Mouse (Mus musculus): ENCODE measurements around the gene Gm10160. TPM values are rescaled to one million over a fixed set of nuclear protein-coding genes. Genes with fewer than 3 reads are reported as not detected.

The Gm10160 gene
- polyA plus RNA-seq, 1 experiment from 2014 or later = not detected

- WGBS = 61% methylated on average over 8 of the region's 8 CpGs
- Histone ChIP-seq H3K36me3 (replicated peaks) (no peaks in the 10 kb centered on the region), H3K4me3 (no peak overlapping the region), H3K27me3 (replicated peaks) (peaks cover 16% of the 10 kb centered on the region), H3K27ac (no peak overlapping the region), H3K4me2 (no peak overlapping the region), H3K9me3 (no peaks in the 10 kb centered on the region), H3K4me1 (peaks cover 22% of the 10 kb centered on the region), H3K9ac (no peak overlapping the region)
- ATAC-seq (replicated peaks) = no peak
These were observed 856 bp downstream of the Gm10160 start for GRCm38 (mm10) chr7:81854568-81855307.

DNA sequence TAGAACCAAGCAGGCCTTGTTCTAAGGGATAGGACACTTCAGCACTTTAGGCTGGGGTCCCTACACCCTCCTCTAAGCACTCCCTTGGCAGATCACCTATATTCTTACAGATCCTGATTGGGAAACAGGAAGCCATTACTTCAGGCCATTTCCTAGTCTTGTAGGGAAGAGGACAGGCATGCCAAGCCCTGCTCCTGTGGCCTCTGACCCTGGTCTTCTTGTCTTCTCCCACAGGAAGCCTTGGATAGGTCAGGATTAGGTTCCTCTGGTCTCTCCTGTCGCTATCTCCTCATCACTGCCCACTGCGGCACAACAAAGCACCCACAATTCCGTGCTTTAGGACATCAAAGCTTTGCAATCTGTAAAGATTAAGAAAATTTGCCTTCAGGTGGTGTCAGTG is 3.9 kb downstream of the Gm10160 start:
- Histone ChIP-seq H3K4me1 (peaks cover 5% of the 10 kb centered on the region), H3K36me3 (replicated peaks) (no peaks in the 10 kb centered on the region), H3K4me2 (no peak overlapping the region), H3K27me3 (replicated peaks) (peaks cover 1% of the 10 kb centered on the region; the same call in 1 of the 2 replicates), H3K27ac (no peak overlapping the region), H3K9me3 (no peaks in the 10 kb centered on the region), H3K4me3 (no peak overlapping the region), H3K9ac (no peak overlapping the region)
- WGBS = 86% methylated on average over 3 of the region's 3 CpGs
- no peak for ATAC-seq (replicated peaks)

DNA sequence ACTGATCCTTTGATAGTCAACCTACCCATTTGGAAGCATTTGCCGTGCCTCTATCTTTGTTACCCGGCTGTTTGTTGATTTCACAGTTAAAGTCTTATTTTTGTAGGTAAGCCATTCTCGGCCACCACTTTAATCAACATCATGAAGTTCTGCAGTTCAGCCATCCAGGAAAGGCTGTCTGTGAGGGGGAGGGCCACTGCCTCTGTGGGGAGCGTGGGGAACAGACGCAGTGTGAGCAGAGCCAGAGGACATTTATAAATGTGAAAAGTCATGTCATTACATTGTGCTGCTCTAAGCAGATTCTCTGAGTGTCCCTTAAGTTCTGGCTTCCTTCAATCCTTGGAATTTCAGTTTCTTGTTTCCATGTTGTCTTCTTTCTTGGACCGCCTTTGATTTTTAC is 5.4 kb downstream of the Gm10160 start:
- WGBS = 90% methylated on average over 6 of the region's 6 CpGs
- Histone ChIP-seq H3K4me2 (no peak overlapping the region), H3K9ac (no peak overlapping the region), H3K27me3 (replicated peaks) (no peaks in the 10 kb centered on the region), H3K27ac (no peak overlapping the region), H3K4me3 (no peak overlapping the region), H3K36me3 (replicated peaks) (no peaks in the 10 kb centered on the region), H3K9me3 (no peaks in the 10 kb centered on the region), H3K4me1 (peaks cover 5% of the 10 kb centered on the region)
- ATAC-seq (replicated peaks) = no peak

GRCm38 (mm10) chr7:81849633-81850032 is 6.0 kb downstream of the Gm10160 start:
- no peak overlapping the region for H3K9ac ChIP-seq
- no peak overlapping the region for H3K27ac ChIP-seq
- ATAC-seq (replicated peaks) = no peak
- 92% methylated on average over 7 of the region's 7 CpGs for WGBS
- H3K27me3 ChIP-seq (replicated peaks) = no peaks in the 10 kb centered on the region
- no peak overlapping the region for H3K4me2 ChIP-seq
- H3K9me3 ChIP-seq = no peaks in the 10 kb centered on the region
- no peak overlapping the region for H3K4me3 ChIP-seq
- no peaks in the 10 kb centered on the region for H3K36me3 ChIP-seq (replicated peaks)
- peaks cover 2% of the 10 kb centered on the region for H3K4me1 ChIP-seq

DNA sequence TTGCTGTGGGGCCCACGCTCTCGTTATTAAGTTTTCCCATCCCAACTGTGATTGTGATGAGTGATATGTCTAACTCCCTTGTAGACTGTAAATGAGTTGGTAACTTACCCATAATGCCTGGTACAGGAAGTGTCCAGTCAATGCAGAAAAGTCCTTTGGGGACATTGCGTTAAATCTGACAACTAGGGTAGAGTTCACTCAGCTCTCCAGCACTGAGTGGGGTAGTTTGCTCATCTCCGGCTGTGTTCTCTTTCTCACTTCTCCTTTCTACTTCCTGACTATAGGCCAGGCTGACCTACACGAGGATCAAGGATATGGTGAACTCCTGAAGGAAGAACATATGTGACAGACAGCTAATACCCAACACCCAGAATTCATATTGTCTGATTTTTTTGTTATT is 6.4 kb downstream of the Gm10160 start:
- H3K9me3 ChIP-seq = no peaks in the 10 kb centered on the region
- no peaks in the 10 kb centered on the region for H3K4me1 ChIP-seq
- no peaks in the 10 kb centered on the region for H3K36me3 ChIP-seq (replicated peaks)
- H3K9ac ChIP-seq = no peak overlapping the region
- ATAC-seq (replicated peaks) = no peak
- no peaks in the 10 kb centered on the region for H3K27me3 ChIP-seq (replicated peaks)
- H3K4me2 ChIP-seq = no peak overlapping the region
- H3K4me3 ChIP-seq = no peak overlapping the region
- H3K27ac ChIP-seq = no peak overlapping the region
- WGBS = 94% methylated on average over 5 of the region's 5 CpGs

- 40% methylated on average over 4 of the region's 4 CpGs for WGBS
These were observed 7.8 kb downstream of the Gm10160 start for GRCm38 (mm10) chr7:81847777-81848176.

DNA sequence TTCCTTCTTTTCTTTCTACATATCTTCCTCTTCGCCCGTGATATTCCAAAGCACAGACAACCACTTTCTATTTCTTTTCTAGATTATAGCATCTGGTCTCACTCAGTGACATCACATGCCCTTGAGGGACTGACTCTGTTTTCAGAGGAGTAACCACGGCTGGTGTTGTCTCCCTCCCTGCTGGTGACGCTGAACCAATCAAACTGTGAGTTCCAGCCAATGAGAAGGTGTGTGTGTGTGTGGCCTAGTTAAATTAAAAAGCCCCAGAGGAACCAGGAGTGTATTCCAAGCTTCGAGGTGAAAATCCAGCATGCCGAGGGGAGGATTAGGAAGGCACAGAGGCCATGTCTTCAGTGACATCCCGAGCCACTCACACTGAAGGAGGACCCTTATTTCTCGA is 8.6 kb downstream of the Gm10160 start:
- H3K4me2 ChIP-seq = no peak overlapping the region
- no peaks in the 10 kb centered on the region for H3K4me1 ChIP-seq
- no peak overlapping the region for H3K27ac ChIP-seq
- 37% methylated on average over 8 of the region's 8 CpGs for WGBS
- H3K36me3 ChIP-seq (replicated peaks) = no peaks in the 10 kb centered on the region
- no peak for ATAC-seq (replicated peaks)
- H3K27me3 ChIP-seq (replicated peaks) = no peaks in the 10 kb centered on the region
- no peaks in the 10 kb centered on the region for H3K9me3 ChIP-seq
- no peak overlapping the region for H3K4me3 ChIP-seq
- no peak overlapping the region for H3K9ac ChIP-seq

More at GRCm38 (mm10) chr7:81847777-81848176, 7.8 kb downstream of the Gm10160 start:
- no peaks in the 10 kb centered on the region for H3K9me3 ChIP-seq
- H3K4me1 ChIP-seq = no peaks in the 10 kb centered on the region
- H3K4me3 ChIP-seq = no peak overlapping the region
- H3K27me3 ChIP-seq (replicated peaks) = no peaks in the 10 kb centered on the region
- H3K27ac ChIP-seq = no peak overlapping the region
- H3K9ac ChIP-seq = no peak overlapping the region
- no peaks in the 10 kb centered on the region for H3K36me3 ChIP-seq (replicated peaks)
- ATAC-seq (replicated peaks) = no peak
- H3K4me2 ChIP-seq = no peak overlapping the region

DNA sequence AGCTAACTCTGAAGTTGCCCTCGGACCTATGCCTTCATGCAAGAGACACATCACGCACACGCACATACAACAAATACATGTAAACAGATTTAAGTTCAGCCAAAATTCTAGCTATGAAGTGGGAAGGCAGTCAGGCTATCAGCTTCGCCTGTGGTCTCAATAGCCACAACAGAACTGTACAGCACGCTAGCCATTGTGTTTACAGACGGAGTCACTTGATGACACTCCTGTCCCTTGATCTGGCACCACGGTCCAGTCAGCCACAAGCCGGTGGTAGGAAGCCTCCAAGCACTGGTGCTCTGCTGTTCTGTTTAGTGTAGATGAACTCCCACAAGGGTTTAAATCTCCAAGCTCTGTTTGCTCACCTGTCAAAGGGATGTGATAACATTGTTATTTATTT is 9.6 kb downstream of the Gm10160 start:
- H3K9ac ChIP-seq = no peak overlapping the region
- no peak for ATAC-seq (replicated peaks)
- H3K4me1 ChIP-seq = no peaks in the 10 kb centered on the region

DNA sequence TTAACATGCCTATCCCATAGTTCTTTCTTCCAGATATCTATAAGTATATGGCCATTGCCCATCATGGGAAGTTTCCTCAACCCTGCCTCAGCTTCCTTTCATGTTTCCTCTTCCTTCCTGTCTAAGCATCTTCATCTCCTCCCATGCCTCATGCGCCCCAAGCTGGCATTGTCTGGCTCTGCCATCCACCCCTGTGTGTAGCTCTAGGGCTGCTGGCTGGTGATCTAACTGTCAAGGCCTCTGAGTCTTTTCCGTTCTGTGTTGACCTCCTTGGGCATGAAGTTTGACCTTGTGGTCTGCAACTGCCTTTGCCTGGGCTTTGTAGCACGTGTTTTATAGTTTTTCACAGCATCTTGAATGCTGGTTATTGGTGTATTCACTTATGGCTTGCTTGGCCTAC is 10.3 kb downstream of the Gm10160 start:
- Histone ChIP-seq H3K27ac (no peak overlapping the region), H3K9me3 (no peaks in the 10 kb centered on the region), H3K4me1 (no peaks in the 10 kb centered on the region), H3K36me3 (replicated peaks) (no peaks in the 10 kb centered on the region), H3K4me2 (no peak overlapping the region), H3K9ac (no peak overlapping the region), H3K4me3 (no peak overlapping the region), H3K27me3 (replicated peaks) (no peaks in the 10 kb centered on the region)
- 85% methylated on average over 3 of the region's 3 CpGs for WGBS
- no peak for ATAC-seq (replicated peaks)

More for the DNA sequence above, 9.6 kb downstream of the Gm10160 start:
- Histone ChIP-seq H3K4me2 (no peak overlapping the region), H3K9me3 (no peaks in the 10 kb centered on the region), H3K36me3 (replicated peaks) (no peaks in the 10 kb centered on the region), H3K27ac (no peak overlapping the region), H3K4me3 (no peak overlapping the region), H3K27me3 (replicated peaks) (no peaks in the 10 kb centered on the region)
- WGBS = 80% methylated on average over 8 of the region's 8 CpGs

GRCm38 (mm10) chr7:81844801-81845200 is 10.8 kb downstream of the Gm10160 start:
- H3K36me3 ChIP-seq (replicated peaks) = no peaks in the 10 kb centered on the region
- no peak overlapping the region for H3K27ac ChIP-seq
- WGBS = 90% methylated on average over 11 of the region's 11 CpGs
- H3K9ac ChIP-seq = no peak overlapping the region
- no peak for ATAC-seq (replicated peaks)
- no peak overlapping the region for H3K4me2 ChIP-seq
- no peaks in the 10 kb centered on the region for H3K4me1 ChIP-seq
- no peaks in the 10 kb centered on the region for H3K9me3 ChIP-seq
- no peaks in the 10 kb centered on the region for H3K27me3 ChIP-seq (replicated peaks)
- no peak overlapping the region for H3K4me3 ChIP-seq

- no peak for ATAC-seq (replicated peaks)
- no peak overlapping the region for H3K4me3 ChIP-seq
- no peak overlapping the region for H3K9ac ChIP-seq
- WGBS = 69% methylated on average over 8 of the region's 8 CpGs
- no peak overlapping the region for H3K27ac ChIP-seq
- no peaks in the 10 kb centered on the region for H3K9me3 ChIP-seq
- no peak overlapping the region for H3K4me2 ChIP-seq
- H3K36me3 ChIP-seq (replicated peaks) = no peaks in the 10 kb centered on the region
- H3K4me1 ChIP-seq = no peaks in the 10 kb centered on the region
- H3K27me3 ChIP-seq (replicated peaks) = no peaks in the 10 kb centered on the region
These were observed 11.7 kb downstream of the Gm10160 start for GRCm38 (mm10) chr7:81843903-81844302.

DNA sequence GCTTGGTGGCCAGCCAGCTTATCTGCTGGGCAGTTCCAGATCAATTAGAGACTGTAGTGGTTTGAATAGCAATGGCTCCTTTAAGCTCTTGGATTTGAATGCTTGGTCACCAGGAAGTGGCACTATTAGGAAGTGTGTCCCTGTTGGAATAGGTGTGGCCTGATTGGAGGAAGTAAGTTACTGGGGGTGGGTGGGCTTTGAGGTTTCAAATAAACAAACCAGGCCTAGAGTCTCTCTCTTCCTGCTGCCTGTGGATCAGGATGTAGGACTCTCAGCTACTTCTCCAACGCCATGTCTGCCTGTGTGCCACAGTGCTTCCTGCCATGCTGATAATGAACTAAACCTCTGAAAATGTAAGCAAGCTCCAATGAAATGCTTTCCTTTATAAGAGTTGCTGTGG is 12.6 kb downstream of the Gm10160 start:
- Histone ChIP-seq H3K9ac (no peak overlapping the region), H3K27ac (no peak overlapping the region), H3K9me3 (no peaks in the 10 kb centered on the region), H3K4me3 (no peak overlapping the region), H3K36me3 (replicated peaks) (no peaks in the 10 kb centered on the region), H3K4me2 (no peak overlapping the region), H3K4me1 (no peaks in the 10 kb centered on the region), H3K27me3 (replicated peaks) (no peaks in the 10 kb centered on the region)
- 91% methylated on average over 1 of the region's 1 CpGs for WGBS
- no peak for ATAC-seq (replicated peaks)

DNA sequence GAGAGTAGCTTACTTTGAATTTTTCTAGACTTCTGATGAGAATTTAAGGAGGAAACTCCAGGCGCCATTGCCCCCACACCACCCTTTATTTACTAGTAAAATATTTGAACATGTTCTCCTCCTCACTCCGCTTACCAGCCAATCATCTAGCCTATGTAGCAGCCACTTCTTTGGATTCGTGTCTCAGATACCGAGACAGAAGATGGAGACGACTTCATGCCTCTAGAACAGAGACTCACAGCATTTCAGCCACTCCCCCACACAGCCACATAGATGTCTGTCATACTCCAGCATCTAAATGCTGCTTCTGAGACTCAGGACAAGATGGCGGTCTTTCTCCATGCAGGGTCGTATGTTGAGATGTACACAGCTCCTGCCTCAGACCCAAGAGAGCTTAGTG is 13.5 kb downstream of the Gm10160 start:
- Histone ChIP-seq H3K27ac (no peak overlapping the region), H3K4me3 (no peak overlapping the region), H3K4me2 (no peak overlapping the region), H3K9me3 (no peaks in the 10 kb centered on the region), H3K4me1 (no peaks in the 10 kb centered on the region), H3K27me3 (replicated peaks) (no peaks in the 10 kb centered on the region), H3K36me3 (replicated peaks) (no peaks in the 10 kb centered on the region), H3K9ac (no peak overlapping the region)
- 93% methylated on average over 7 of the region's 7 CpGs for WGBS
- ATAC-seq (replicated peaks) = no peak
